ENCODE assay signal across 25 mouse cellular contexts in the genomic region with DNA sequence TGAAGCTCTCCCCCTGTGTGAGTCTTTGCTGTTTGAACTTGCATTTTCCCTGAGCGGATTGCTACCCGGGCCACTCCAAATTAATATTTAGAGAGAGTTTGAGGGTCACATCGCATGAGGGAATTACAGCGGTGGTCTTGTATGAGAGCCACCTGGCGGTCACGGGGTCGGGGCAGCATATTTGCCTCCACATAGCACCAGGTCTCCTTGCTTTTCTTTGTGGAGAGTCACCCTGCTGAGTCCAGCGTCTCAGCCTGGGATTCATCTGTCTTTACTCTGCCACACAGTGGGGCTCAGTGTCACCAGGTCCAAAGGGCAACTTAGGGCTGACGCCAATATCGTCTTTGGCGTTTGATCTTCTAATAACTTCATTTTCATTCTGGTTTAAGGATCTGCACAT.
DNase-seq lines count a peak whose midpoint lies in the region; ATAC-seq and TF ChIP-seq lines count a peak whose summit lies in the region.
"Had no signal": no experiment of that assay in that cellular context is flagged by ENCODE, and none has a peak within 500 bp of the region (broad histone marks: within the 10 kb centered on the region; RNA-seq: fewer than 3 reads in every experiment).

No protein-coding gene starts in this region.

- H3K27ac ChIP-seq in forebrain, embryonic 11.5 days (ENCODE audit: low read depth, low read length): no peak overlapping the region
- no peak overlapping the region for H3K27ac ChIP-seq in forebrain, postnatal 0 days (ENCODE audit: low read depth, low read length)
- H3K27ac ChIP-seq in intestine, postnatal 0 days (ENCODE audit: low read depth, low read length): no peak overlapping the region
- H3K27ac ChIP-seq in intestine, embryonic 15.5 days: no peak overlapping the region
- no peak overlapping the region for H3K27ac ChIP-seq in heart, embryonic 11.5 days (ENCODE audit: low read depth, low read length)
- H3K27ac ChIP-seq: hindbrain, embryonic 14.5 days; liver, embryonic 12.5 days; macrophage; neural tube, embryonic 15.5 days had no signal

- DNase-seq in forebrain, embryonic 11.5 days (ENCODE audit: low spot score): peak; percentile 60
- no peak for DNase-seq in forebrain, postnatal 0 days
- DNase-seq in retina, embryonic 14.5 days (ENCODE audit: low spot score): peak; percentile 45
- no peak for DNase-seq in retina, postnatal 1 day
- DNase-seq: adrenal gland, postnatal 10 days; cerebellum, adult 9-11 months; gastrocnemius, postnatal 14 days; heart, postnatal 36 days; kidney, adult 9 months; kidney, postnatal 10 days; layer of hippocampus, postnatal 36 days; left cerebral cortex, postnatal 4 days; liver, postnatal 0 days; right cerebral cortex, adult 18-20 months; spleen, adult 18-20 months; thymus, postnatal 25 days had no signal

- 50% methylated on average over 11 of the region's 11 CpGs for WGBS in forebrain, embryonic 11.5 days
- WGBS in forebrain, postnatal 0 days: 59% methylated on average over 11 of the region's 11 CpGs
- WGBS in intestine, postnatal 0 days: 55% methylated on average over 11 of the region's 11 CpGs
- WGBS in intestine, embryonic 15.5 days: 57% methylated on average over 11 of the region's 11 CpGs
- 59% methylated on average over 11 of the region's 11 CpGs for WGBS in heart, embryonic 11.5 days (ENCODE audit: insufficient replicate concordance)

- no peak overlapping the region for H3K9ac ChIP-seq in forebrain, embryonic 11.5 days (ENCODE audit: low read length)
- no peak overlapping the region for H3K9ac ChIP-seq in forebrain, postnatal 0 days
- no peak overlapping the region for H3K9ac ChIP-seq in intestine, postnatal 0 days (ENCODE audit: low read depth, low read length)
- no peak overlapping the region for H3K9ac ChIP-seq in intestine, embryonic 15.5 days
- H3K9ac ChIP-seq in heart, embryonic 11.5 days (ENCODE audit: low read depth, low read length): no peak overlapping the region
- H3K9ac ChIP-seq: hindbrain, embryonic 14.5 days; liver, embryonic 12.5 days; liver, postnatal 0 days; neural tube, embryonic 15.5 days had no signal

- no peaks in the 10 kb centered on the region for H3K4me1 ChIP-seq in forebrain, embryonic 11.5 days (replicated peaks; ENCODE audit: control insufficient read depth, insufficient read depth, low read length)
- H3K4me1 ChIP-seq in forebrain, postnatal 0 days (ENCODE audit: insufficient read depth): peaks cover 15% of the 10 kb centered on the region; the same call in 1 of the 2 replicates
- H3K4me1 ChIP-seq in intestine, postnatal 0 days (replicated peaks; ENCODE audit: control insufficient read depth, insufficient read depth, low read length): no peaks in the 10 kb centered on the region
- 0 out of 2 replicates have a peak, but pooled peaks cover 2% of the 10 kb centered on the region for H3K4me1 ChIP-seq in intestine, embryonic 15.5 days (replicated peaks)
- H3K4me1 ChIP-seq in heart, embryonic 11.5 days (ENCODE audit: control insufficient read depth, insufficient read depth, low read length): no peaks in the 10 kb centered on the region
- H3K4me1 ChIP-seq: liver, embryonic 12.5 days had no signal

- no peaks in the 10 kb centered on the region for H3K27me3 ChIP-seq in forebrain, embryonic 11.5 days (ENCODE audit: control insufficient read depth, insufficient read depth, low read length)
- no peaks in the 10 kb centered on the region for H3K27me3 ChIP-seq in forebrain, postnatal 0 days (ENCODE audit: insufficient read depth, low read length)
- no peaks in the 10 kb centered on the region for H3K27me3 ChIP-seq in intestine, postnatal 0 days (replicated peaks; ENCODE audit: control insufficient read depth, insufficient read depth, low read length)
- no peaks in the 10 kb centered on the region for H3K27me3 ChIP-seq in intestine, embryonic 15.5 days (replicated peaks)
- 0 out of 2 replicates have a peak, but pooled peaks cover 2% of the 10 kb centered on the region for H3K27me3 ChIP-seq in heart, embryonic 11.5 days (ENCODE audit: control insufficient read depth, insufficient read depth, low read length)
- H3K27me3 ChIP-seq: neural tube, embryonic 15.5 days had no signal

- H3K4me2 ChIP-seq in forebrain, embryonic 11.5 days (ENCODE audit: low read depth, low read length, severe bottlenecking): no peak overlapping the region
- no peak overlapping the region for H3K4me2 ChIP-seq in forebrain, postnatal 0 days (ENCODE audit: low read depth)
- H3K4me2 ChIP-seq in intestine, postnatal 0 days (replicated peaks; ENCODE audit: low read depth): no peak overlapping the region
- H3K4me2 ChIP-seq in intestine, embryonic 15.5 days (replicated peaks): no peak overlapping the region
- H3K4me2 ChIP-seq in heart, embryonic 11.5 days: no peak overlapping the region
- H3K4me2 ChIP-seq: hindbrain, embryonic 14.5 days; liver, embryonic 12.5 days; neural tube, embryonic 15.5 days had no signal

- no peaks in the 10 kb centered on the region for H3K9me3 ChIP-seq in forebrain, embryonic 11.5 days (ENCODE audit: control insufficient read depth, low read length)
- no peaks in the 10 kb centered on the region for H3K9me3 ChIP-seq in forebrain, postnatal 0 days (ENCODE audit: low read length)
- H3K9me3 ChIP-seq in intestine, postnatal 0 days (ENCODE audit: control insufficient read depth): no peaks in the 10 kb centered on the region
- no peaks in the 10 kb centered on the region for H3K9me3 ChIP-seq in intestine, embryonic 15.5 days
- H3K9me3 ChIP-seq in heart, embryonic 11.5 days (replicated peaks; ENCODE audit: control insufficient read depth, low read length): no peaks in the 10 kb centered on the region
- H3K9me3 ChIP-seq: liver, embryonic 12.5 days; neural tube, embryonic 15.5 days had no signal

- no peak overlapping the region for H3K4me3 ChIP-seq in forebrain, embryonic 11.5 days (ENCODE audit: low read depth, low read length)
- H3K4me3 ChIP-seq in forebrain, postnatal 0 days (ENCODE audit: low read depth, low read length): no peak overlapping the region
- H3K4me3 ChIP-seq in intestine, postnatal 0 days (ENCODE audit: low read depth, low read length): no peak overlapping the region
- no peak overlapping the region for H3K4me3 ChIP-seq in intestine, embryonic 15.5 days (replicated peaks)
- H3K4me3 ChIP-seq in heart, embryonic 11.5 days (ENCODE audit: low read depth, low read length): no peak overlapping the region
- H3K4me3 ChIP-seq: liver, embryonic 12.5 days; neural tube, embryonic 15.5 days had no signal

- no peak for TF ChIP-seq CTCF in forebrain, postnatal 0 days (IDR thresholded peaks at IDR 0.05; ENCODE audit: low read depth)
- TF ChIP-seq CTCF in intestine, postnatal 0 days (IDR thresholded peaks at IDR 0.05; ENCODE audit: low read depth): no peak

- ATAC-seq in forebrain, embryonic 11.5 days (replicated peaks; ENCODE audit: low FRiP score): no peak
- ATAC-seq in forebrain, postnatal 0 days: no peak
- ATAC-seq in intestine, postnatal 0 days: peak; percentile 45; the same call in 1 of the 2 replicates
- no peak for ATAC-seq in intestine, embryonic 15.5 days
- no peak for ATAC-seq in heart, embryonic 11.5 days (replicated peaks; ENCODE audit: insufficient number of reproducible peaks, low FRiP score, low TSS enrichment)
- ATAC-seq: intestine, embryonic 16.5 days; liver, embryonic 12.5 days; liver, postnatal 0 days had no signal

- no peaks in the 10 kb centered on the region for H3K36me3 ChIP-seq in forebrain, embryonic 11.5 days (ENCODE audit: control insufficient read depth, insufficient read depth, low read length)
- H3K36me3 ChIP-seq in forebrain, postnatal 0 days (ENCODE audit: insufficient read depth): peaks cover 25% of the 10 kb centered on the region
- H3K36me3 ChIP-seq in intestine, postnatal 0 days (ENCODE audit: control insufficient read depth, insufficient read depth): no peaks in the 10 kb centered on the region
- no peaks in the 10 kb centered on the region for H3K36me3 ChIP-seq in intestine, embryonic 15.5 days
- H3K36me3 ChIP-seq in heart, embryonic 11.5 days (ENCODE audit: control insufficient read depth, insufficient read depth, low read length): no peaks in the 10 kb centered on the region
- H3K36me3 ChIP-seq: G1E; liver, embryonic 12.5 days had no signal

Comparison
In these comparisons a context has a peak if more than half of its experiments do, and no peak if none do; other contexts are left out.
1. DNase-seq: peak in forebrain, embryonic 11.5 days (single experiment) and retina, embryonic 14.5 days (single experiment); none in forebrain, postnatal 0 days (single experiment) and retina, postnatal 1 day (single experiment).